In genomic region chr9:113792651-113793512, GRCm38 (mm10) we compare ENCODE assay signal across 8 mouse cellular contexts. TPM values are rescaled to one million over a fixed set of nuclear protein-coding genes. Genes with fewer than 3 reads are reported as not detected.
A peak's percentile ranks its signal among the peaks of the same experiment; 100 is the strongest.
DNase-seq lines count a peak whose midpoint lies in the region; TF ChIP-seq lines count a peak whose summit lies in the region.

No protein-coding gene starts in this region.

- DNase-seq in adrenal gland, adult 2 months, result peak; percentile 89
- peak; percentile 84 for DNase-seq in embryo, embryonic 10 days (ENCODE audit: low spot score)
- peak; percentile 70 for DNase-seq in gastrocnemius, postnatal 14 days
- DNase-seq in hindlimb bud, embryonic 11.5 days (ENCODE audit: extremely low spot score, low read depth, low spot score), result peak; percentile 70
- DNase-seq in left cerebral cortex, adult 2 months (ENCODE audit: extremely low spot score in 1 of 2, low spot score in 2 of 2), result peak; percentile 68 to 78
- peak; percentile 82 for DNase-seq in lung, postnatal 36 days
- peak; percentile 71 for DNase-seq in retina, adult 2 months (ENCODE audit: low read depth, low spot score)
- DNase-seq in urinary bladder, postnatal 25 days (ENCODE audit: low spot score), result peak; percentile 15

- peak overlapping the region; percentile 72 for H3K4me3 ChIP-seq in left cerebral cortex, adult 2 months

- H3K27ac ChIP-seq in left cerebral cortex, adult 2 months, result peak overlapping the region; percentile 93

- no peak; the same call in 1 of the 2 replicates for TF ChIP-seq CTCF in left cerebral cortex, adult 2 months (IDR thresholded peaks at IDR 0.05)

- intact Hi-C loops in gastrocnemius, postnatal 14 days (cut with DNase I; ENCODE audit: low total_unique reads), result no loop called here
- intact Hi-C loops in left cerebral cortex, adult 2 months (cut with DNase I), result loop anchor here (5.0 kb wide), 1 partner anchor 51 kb away; the partner anchor contains the start of gene Clasp2

RNA-seq across cellular contexts. Expression of gene Clasp2, which starts 51.6 kb away (rescaled TPM):
- 100 to 1,000 TPM; 110 to 159 TPM for total RNA-seq in adrenal gland, adult 2 months (2021)
- 14.3 and 16.0 TPM in 2 replicates for polyA plus RNA-seq in adrenal gland, adult 2 months (2012; rRNA removed)
- 10 to 100 TPM; 39.5 to 44.5 TPM for total RNA-seq in gastrocnemius, postnatal 14 days (2021)
- total RNA-seq in left cerebral cortex, adult 2 months (2021), result 100 to 1,000 TPM; 212 TPM

Comparison
In these comparisons a context has a peak if more than half of its experiments do, and no peak if none do; other contexts are left out.
1. Peak in every context shown above with its lines: DNase-seq, H3K4me3 ChIP-seq and H3K27ac ChIP-seq.
2. DNase-seq: peak in every context shown above with its lines; median percentile 89 in adrenal gland, adult 2 months; 84 in embryo, embryonic 10 days; 82 in lung, postnatal 36 days; 73 in left cerebral cortex, adult 2 months; 71 in retina, adult 2 months; 70 in gastrocnemius, postnatal 14 days; 70 in hindlimb bud, embryonic 11.5 days; 15 in urinary bladder, postnatal 25 days.